Mouse (Mus musculus) liver, adult (tissue): ENCODE results near the gene Dlg4.

ENCODE experiments used
- GATA4 ChIP-seq: IDR thresholded peaks from 2 replicates; pipeline ENCODE4 v1.6.1; 2014; ENCODE audit warnings: mild to moderate bottlenecking, low read length; ENCODE audit not compliant: insufficient replicate concordance

Dlg4 gene

GRCm38 (mm10) chr11:69991711-69992110 lies 25.0 kb upstream of the Dlg4 start:
- TF ChIP-seq GATA4: no peak

GRCm38 (mm10) chr11:69992396-69992795 lies 24.3 kb upstream of the Dlg4 start:
- no peak for TF ChIP-seq GATA4

DNA sequence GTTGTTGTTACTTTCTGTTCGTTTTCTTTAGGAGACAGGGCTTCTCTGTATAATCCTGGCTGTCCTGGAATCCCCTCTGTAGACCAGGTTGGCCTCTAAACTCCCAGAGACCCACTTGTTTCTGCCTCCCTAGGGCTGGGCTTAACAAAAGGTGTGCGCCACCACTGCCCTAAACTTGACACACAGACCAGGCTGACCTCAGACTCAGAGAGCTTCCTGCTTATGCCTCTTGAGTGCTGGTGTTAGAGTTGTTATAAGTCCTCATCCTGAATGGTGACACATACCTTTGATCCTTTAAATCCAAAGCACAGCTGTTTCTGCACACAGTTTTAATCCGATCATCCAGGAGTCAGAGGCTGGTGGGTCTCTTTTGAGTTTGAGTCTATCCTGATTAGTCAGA lies 23.8 kb upstream of the Dlg4 start:
- TF ChIP-seq GATA4: no peak

DNA sequence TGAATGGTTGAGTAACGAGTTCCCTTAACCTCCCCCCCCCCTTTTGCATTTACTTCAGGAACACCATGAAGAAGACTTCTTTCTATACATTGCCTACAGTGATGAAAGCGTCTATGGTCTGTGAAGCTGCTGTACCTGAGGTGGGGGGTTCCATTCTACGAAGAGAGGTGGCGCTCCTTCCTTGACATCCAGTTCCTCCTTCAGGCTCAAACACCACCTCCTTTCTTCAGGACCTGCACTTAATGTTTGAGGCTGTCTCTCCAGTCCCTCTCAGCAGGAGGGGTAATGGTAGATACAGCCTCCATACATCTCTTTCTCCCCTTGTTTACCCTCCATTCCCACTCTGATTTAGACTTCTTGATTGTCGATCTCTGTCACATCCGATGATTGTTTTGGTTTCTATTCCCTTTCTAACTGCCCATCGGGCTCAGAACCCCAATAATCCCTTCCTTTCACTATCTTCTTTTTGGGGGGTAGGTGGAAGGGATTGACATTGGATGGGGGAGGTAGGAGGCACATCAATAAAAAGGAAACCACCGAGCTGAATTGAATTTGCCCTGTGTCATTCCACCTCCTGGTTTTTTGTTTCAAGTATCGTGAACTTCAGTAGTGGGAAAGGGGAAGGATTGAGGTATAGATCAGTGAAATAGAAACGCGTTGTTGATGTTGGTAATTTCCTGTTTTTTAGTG lies 22.2 kb upstream of the Dlg4 start:
- TF ChIP-seq GATA4: no peak

GRCm38 (mm10) chr11:69995391-69995960 lies 21.3 kb upstream of the Dlg4 start, which contains the start of gene Phf23:
TSS of gene Phf23 (plus strand) at chr11:69995777.
- peak; percentile 77; the same call in 1 of the 2 replicates for TF ChIP-seq GATA4

DNA sequence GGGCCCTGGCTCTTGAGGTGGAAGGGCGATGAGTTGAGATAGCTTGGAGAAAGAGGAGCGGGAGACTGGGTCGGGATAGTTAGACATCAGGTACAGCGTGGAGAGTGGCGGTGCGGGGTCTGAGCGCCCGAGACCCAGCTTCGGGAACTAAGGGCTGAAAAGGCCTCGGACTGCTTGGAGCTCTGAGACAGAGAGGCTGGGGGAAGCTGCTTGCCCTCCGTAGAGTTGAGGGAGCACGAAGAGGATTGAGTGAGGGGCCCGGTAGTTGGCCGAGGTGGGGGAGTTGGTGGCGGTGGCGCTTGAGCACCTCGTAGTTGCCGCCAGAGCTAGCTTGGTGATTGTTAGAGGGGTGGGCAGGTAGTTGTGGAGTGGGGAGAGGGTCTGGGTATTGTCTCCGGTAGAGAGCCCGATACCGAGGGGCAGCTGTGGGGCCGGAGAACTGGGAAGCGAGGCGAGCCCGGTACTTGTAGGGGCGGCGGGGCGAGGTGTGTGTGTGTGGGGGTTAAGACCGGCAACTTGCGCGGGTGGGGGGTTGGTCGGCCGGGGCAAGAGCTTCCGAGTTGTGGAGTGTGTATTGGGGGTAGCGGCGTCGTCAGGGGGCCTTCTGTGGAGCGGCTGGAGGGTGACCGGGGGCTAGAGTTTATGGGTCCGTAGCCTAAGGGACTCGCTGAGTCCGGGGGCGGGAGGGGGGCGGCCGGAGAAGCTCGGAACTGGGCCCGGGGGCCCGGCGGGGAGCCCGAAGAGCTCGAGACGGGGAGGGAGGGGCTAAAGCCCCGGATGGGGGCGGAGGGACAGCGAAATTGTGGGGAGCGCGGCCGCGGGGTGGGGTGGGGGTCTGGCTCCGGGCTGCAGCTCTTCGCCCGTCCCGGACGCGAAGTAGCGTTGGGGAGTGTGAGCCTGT lies 20.3 kb upstream of the Dlg4 start:
- no peak for TF ChIP-seq GATA4

GRCm38 (mm10) chr11:69997070-69997509 lies 19.7 kb upstream of the Dlg4 start:
- no peak for TF ChIP-seq GATA4

DNA sequence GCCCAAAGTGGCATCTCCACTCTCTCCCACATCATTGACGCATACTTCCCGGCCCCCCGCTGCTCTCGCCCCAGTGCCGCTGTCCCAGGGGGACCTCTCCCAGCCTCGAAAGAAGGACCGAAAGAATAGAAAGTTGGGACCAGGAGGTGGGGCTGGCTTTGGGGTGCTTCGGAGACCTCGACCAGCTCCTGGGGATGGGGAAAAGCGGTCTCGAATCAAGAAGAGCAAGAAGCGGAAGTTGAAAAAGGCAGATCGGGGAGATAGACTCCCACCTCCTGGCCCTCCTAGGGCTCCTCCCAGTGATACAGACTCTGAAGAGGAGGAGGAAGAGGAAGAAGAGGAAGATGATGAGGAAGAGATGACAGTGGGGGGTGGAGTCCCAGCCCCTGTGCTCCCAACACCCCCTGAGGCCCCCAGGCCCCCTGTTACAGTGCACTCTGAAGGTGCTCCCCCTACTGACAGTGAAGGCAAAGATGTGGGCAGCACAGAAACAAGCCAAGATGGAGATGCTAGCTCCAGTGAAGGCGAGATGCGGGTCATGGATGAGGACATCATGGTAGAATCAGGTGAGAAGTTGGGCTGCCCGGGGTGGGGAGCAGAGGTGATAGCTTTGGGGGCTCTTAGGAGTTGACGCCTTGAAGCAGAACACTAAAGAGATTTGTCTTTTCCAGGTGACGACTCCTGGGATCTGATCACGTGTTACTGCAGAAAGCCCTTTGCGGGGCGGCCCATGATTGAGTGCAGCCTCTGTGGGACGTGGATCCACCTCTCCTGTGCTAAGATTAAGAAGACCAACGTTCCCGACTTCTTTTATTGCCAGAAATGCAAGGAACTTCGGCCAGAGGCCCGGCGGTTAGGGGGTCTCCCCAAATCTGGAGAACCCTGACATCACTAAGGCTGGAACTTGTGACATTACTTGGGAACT lies 17.9 kb upstream of the Dlg4 start:
- TF ChIP-seq GATA4: no peak

DNA sequence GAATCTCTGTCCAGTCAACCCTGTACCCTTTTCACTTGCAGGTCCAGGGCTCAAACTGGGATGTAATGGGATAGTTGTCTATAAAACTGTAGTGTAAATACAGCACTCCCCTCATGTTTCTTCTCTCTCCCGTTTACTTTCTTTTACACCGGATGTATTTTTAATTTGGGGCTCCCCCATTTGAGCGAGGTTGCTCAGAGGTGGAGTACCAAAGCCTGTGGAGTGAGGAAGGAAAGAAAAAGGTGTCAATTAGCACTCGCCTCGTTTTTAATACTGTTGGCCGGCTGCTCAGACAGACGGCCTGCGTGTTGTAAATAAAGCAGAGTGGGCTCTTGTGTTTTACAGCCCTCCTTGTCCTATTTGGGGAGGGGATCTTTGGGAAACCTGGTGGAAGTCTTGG lies 17.1 kb upstream of the Dlg4 start:
- TF ChIP-seq GATA4: no peak

DNA sequence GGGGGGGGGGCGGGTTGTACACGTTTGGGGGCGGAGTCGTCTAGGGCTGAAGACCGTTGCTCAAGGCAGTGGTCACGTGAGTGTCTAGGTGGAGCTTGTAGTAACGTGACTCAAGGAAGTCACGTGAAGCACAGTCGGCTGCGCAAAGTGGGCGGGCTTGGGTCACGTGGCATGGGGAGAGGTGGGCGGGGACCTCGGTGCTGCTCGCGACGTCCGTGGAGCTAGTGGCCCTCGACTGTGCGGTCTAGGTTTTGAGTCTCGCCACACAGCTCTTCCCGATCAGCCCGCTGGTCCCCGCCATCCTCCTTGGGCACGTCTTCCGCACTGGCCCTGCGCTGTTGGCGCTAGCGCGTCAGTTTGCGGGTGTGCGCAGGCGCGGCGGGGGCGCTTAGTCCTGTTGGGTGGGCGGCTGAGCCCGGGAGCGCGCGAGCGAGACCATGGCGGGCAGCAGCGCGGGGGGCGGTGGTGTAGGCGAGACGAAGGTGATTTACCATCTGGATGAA lies 16.3 kb upstream of the Dlg4 start, which contains the start of gene Dvl2:
Dvl2 (plus strand) TSS at position 200 of the 503 bp plus-strand sequence.
- no peak for TF ChIP-seq GATA4

DNA sequence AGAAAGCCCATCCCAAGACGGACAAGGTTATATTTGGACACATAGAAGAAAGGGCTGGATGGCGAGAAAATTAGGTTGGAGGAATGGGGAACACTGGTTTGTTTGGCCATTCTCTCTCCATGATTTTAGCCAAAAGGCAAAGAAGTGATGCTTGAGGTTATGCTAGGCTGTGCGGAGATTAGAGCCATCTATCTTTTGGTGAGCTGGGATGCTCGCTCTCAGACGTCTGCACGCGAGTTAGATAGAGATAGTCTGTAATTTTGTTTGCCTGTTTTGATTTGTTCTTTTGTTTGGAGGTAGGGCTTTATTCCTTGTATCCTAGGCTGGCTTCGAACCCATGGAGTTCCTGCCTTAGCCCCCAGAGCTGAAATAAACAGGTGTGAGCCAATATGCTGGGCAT lies 15.6 kb upstream of the Dlg4 start:
- TF ChIP-seq GATA4: no peak

DNA sequence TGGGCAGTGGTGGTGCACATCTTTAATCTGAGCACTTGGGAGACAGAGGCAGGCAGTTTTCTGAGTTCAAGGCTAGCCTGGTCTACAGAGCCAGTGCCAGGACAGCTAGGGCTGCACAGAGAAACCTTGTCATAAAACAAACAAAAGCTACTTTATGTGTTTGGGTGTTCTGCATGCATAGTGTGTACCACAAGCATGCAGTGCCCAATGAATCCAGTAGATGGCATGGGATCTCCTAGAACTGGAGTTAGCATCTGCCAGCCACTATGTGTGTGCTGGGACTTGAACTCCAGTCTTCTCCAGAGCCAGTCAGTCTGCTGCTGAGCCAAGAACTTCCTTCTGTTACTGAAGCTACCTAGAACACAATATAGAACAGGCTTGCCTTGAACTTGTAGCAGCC lies 14.9 kb upstream of the Dlg4 start:
- no peak for TF ChIP-seq GATA4

GRCm38 (mm10) chr11:70002471-70002870 lies 14.3 kb upstream of the Dlg4 start:
- no peak for TF ChIP-seq GATA4

DNA sequence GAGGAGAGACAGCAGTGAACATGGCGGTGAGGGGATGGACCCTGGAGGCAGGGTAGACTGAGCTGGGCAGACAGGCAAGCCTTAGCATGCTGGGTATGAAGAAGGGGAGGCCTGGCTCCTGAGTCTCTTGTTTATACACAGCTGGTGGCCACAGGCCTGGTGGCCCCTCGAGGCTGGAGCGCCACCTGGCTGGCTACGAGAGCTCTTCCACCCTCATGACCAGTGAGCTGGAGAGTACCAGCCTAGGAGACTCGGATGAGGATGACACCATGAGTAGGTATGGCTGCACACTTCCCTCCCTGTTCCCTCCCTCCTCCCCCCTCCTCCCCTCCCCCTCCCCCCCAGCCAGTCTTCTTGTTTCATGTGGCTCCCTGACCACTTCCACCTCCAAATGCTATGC lies 11.2 kb upstream of the Dlg4 start:
- no peak for TF ChIP-seq GATA4
